Mouse (Mus musculus): ENCODE measurements around the gene Raver1.

Raver1 gene

DNA sequence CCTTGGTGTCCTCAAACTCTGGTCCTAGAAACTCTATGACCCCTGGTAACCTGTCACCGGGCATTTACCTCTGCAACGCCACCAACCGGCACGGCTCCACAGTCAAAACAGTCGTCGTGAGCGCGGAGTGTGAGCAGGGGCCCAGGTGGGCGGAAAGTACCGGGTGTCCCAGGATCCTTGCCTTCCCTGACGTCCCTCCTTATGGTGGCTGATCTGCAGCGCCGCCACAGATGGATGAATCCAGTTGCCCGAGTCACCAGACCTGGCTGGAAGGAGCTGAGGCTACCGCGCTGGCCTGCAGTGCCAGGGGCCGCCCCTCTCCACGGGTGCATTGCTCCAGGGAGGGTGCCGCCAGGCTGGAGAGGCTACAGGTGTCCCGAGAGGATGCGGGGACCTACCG, 55.1 kb downstream of the Raver1 start:
- DNase-seq: peak; percentile 29

DNA sequence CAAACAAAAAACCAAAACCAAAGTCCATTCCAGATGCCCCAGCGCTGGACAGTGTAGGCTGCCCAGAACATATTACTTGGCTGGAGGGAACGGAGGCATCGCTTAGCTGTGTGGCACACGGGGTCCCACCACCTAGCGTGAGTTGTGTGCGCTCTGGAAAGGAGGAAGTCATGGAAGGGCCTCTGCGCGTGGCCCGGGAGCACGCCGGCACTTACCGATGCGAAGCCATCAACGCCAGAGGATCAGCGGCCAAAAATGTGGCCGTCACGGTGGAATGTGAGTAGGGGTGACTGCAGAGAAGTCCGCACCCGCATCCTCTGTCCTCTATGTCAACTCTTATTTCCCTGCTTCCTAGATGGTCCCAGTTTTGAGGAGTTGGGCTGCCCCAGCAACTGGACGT, 55.6 kb downstream of the Raver1 start:
- no peak for DNase-seq

DNA sequence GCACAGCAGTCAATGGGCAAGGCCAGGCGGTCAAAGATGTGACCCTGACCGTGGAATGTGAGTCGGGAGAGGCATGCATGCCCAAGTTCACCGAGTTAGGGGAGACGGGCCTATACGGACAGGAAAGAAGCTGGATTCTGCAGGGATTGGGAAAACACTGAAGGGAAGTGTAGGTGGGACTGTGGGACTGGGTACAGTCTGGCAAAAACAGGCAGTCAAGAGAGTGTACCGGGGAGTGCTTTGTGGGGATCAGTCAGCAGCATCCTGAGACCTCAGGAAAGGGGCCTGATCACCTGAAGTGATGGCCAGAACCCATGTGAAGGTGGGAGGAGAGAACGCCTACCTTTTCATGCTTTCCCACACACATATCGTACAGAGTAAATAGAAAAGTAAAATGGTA, 56.2 kb downstream of the Raver1 start:
- peak; percentile 49 for DNase-seq

DNA sequence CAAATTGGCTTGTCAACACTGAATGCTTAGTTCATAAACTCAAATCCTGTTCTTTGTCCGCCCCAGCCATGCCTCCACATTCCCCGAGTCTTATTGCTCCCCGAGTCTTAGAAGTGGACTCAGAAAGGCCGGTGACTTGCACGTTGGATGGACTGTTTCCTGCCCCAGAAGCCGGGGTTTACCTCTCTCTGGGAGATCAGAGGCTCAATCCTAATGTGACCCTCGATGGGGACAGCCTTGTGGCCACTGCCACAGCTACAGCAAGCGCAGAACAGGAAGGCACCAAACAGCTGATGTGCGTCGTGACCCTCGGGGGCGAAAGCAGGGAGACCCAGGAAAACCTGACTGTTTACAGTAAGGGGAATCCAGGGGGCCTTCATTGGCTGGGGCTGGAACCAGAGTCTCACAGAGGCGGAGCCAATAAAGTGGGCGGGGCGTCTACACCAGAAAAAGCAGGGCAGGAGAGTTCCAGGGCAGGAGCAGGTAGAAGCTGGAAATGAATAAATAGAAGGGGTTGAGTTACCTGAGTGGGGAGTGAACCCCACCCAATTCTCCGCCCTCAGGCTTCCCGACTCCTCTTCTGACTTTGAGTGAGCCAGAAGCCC, 57.2 kb downstream of the Raver1 start:
- DNase-seq: no peak

DNA sequence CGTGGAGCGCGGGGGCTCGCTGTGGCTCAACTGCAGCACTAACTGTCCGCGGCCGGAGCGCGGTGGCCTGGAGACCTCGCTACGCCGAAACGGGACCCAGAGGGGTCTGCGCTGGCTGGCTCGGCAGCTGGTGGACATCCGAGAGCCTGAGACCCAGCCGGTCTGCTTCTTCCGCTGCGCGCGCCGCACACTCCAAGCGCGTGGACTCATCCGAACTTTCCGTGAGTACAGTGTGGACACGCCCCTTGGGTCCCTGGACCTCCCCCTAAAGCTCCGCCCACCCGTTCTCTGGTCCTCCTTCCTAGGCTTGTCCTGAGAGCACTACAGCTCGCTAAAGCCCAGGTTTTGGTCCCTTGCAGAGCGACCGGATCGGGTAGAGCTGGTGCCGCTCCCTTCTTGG, 58.7 kb downstream of the Raver1 start:
- peak; percentile 81 for DNase-seq

DNA sequence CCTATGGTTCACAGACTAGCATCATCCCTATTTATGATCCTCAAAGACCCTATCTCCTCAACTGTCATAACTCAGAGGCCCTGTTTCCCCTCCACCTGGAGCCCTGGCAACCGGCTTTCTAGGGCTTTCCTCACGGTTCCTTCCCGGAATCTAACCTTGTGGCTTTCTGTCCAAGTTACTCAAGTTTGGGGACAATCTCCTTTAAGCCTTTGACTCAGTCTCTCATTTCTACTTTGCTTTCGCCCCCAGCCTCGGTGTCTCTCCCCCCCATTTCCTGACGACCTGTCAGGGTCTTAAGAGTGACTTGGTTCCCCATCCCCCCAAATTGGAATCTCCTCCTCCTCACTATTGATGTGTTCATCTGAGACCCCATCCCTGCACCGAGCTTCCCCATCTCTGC, 59.3 kb downstream of the Raver1 start:
- DNase-seq: no peak

DNA sequence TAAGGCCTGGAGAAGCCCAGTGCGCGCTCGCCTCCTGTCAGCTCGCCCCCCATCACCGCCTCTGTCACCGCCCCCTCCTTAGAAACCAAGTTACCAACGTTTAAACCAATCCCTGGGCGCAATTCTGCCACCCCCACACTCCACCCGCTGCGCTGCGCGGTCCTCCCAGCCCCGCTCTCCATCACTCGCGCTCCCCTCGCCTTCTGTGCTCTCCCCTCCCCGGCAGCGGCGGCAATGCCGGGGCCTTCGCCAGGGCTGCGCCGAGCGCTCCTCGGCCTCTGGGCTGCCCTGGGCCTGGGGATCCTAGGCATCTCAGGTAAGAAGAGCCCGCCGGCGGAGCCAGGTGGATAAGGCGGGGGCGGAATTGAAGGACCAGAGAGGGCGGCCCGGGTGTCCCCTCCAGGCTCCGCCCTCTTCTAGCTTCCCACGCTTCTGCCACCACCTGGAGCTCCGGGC, 59.9 kb downstream of the Raver1 start, which contains the start of gene Icam5:
Gene Icam5, plus strand, starts transcription at position 178 of the 456 bp plus-strand sequence.
- DNase-seq: peak; percentile 91

DNA sequence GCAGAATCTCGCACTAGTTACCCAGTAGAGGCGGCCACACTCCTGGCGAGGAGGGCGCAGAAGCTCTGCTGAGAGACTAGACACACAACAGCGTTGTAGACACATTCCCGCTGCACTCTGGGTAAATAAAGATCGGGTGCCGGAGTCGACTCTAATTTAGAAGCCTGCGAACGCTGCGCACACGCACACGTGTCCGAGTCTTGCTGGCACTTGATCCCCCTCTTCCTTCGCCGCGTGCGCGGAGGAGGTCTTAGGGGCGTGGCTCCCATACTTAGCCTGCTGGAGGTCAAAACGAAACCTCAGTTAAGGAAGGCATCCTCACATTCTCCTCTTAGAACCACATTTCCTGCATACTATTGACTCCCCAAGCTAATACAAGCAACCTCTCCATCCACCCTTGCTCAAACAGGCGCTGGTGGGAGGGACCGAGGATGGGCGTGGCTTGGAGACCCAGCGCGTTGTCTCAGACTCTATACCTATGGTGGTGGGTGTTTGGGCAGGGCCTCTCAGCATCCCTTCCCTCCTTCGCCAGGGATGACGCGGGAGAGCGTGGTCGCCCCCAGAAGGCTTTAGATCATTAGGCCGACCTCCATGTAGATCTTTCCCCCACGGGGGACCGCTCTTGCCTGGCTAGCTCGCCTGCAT, 60.4 kb downstream of the Raver1 start:
- DNase-seq: peak; percentile 87

DNA sequence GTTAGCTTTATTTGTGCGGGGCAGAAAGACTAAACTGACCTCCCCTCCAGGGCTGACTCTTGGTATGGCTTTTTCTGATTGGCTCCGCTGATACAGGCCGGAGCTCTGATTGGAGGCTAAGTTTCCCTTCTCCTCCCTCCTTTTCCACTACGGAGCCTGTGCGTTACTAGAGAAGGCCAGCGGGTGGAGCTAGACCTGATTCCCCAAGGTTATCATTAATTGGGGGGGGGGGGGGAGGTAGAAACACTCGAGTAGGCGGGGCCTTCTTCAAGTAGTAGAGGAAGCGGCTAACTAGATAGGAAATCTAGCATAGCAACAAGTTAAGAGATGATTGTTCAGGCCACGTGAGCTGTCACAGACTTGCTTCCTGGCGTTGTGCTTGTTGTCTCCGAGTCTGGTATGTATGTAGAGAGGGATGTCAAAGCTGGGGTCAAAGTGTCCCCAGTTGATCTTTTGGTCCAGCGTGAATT, 61.0 kb downstream of the Raver1 start:
- DNase-seq: peak; percentile 89

DNA sequence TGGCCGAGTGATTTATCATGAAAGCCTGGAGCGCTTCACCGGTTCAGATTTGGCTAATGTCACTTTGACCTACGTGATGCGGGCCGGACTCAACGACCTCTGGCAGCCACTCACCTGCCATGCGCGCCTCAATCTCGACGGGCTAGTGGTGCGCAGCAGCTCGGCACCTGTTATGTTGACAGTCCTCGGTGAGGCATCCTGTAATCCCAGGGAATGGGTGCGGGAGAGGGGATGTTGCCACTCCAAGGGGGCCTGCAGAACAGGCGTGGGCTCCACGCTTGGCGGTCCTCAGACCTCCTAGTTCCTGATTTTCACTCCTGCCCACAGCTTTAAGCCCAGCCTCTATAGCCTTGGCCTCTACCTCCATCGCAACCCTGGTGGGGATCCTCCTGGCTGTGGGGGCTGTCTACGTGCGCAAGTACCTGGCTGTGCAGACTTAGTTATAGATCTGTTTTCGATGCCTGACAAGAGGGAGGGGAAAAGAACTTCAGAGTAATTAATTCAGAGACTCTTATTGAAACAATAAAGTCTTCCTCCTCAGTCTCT, 61.7 kb downstream of the Raver1 start:
- no peak for DNase-seq

DNA sequence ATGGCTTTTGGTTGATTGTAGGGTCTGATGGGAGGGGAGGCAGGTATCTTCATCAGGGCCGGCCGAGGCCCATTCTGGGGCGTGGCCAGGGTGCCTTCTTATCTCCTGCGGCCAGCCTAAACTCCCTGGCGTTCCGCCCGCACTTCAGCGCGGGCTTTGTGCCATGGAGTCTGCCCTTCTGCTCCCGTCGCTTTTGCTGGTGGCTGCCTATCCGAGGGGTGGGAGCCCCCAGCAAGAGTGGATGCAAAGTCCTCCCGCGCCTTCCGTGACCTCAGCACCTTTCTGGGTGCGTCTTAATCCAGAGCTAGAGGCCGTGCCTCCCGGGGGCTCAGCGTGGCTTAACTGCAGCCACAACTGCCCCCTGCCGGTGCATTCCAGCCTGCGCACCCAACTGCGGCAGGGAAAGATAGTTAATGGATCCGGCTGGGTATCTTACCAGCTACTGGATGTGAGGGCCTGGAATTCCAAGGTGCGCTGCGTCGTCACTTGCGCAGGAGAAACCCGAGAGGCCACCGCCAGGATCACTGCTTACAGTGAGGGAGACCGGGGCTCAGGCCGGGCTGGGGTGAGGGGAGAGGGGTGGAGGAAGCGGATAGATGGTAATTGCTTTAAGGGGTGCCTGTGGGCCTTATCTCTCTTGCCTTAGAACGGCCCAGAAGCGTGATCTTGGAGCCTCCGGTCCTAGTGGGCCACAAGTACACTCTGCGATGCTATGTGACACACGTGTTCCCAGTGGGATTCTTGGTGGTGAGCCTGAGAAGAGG, 62.3 kb downstream of the Raver1 start, which contains the start of gene Icam4:
Gene Icam4, plus strand, starts transcription at position 83 of the 764 bp plus-strand sequence.
- peak; percentile 78 for DNase-seq

DNA sequence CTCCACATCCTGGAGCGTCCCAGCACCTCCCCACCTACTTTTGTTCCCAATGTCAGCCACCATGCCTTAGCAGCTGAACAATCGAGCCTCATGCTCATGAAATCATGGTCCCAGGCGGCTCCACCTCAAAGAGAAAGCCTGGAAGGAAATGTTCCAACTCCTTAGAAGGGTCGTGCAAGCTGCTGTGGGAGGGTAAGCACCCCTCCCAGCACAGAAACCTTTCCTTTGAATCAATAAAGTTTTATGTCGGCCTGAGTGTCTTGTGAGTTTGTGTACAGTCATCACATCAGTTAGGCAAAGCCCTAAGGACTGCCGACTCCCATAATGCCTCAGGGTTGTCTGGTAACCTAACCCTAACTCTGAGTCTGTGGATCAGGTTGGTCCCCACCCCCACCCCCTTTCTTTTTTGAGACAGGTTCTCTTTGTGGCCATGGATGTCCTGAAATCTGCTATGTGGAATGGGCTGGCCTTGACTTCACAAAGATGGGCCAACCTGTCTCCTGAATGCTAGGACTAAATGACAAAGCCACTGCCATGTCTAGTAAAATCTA, 63.2 kb downstream of the Raver1 start:
- no peak for DNase-seq

DNA sequence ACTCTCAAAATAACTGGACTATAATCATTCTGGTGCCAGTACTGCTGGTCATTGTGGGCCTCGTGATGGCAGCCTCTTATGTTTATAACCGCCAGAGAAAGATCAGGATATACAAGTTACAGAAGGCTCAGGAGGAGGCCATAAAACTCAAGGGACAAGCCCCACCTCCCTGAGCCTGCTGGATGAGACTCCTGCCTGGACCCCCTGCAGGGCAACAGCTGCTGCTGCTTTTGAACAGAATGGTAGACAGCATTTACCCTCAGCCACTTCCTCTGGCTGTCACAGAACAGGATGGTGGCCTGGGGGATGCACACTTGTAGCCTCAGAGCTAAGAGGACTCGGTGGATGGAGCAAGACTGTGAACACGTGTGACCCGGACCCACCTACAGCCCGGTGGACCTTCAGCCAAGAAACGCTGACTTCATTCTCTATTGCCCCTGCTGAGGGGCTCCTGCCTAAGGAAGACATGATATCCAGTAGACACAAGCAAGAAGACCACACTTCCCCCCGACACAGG, 64.0 kb downstream of the Raver1 start:
- DNase-seq: no peak

DNA sequence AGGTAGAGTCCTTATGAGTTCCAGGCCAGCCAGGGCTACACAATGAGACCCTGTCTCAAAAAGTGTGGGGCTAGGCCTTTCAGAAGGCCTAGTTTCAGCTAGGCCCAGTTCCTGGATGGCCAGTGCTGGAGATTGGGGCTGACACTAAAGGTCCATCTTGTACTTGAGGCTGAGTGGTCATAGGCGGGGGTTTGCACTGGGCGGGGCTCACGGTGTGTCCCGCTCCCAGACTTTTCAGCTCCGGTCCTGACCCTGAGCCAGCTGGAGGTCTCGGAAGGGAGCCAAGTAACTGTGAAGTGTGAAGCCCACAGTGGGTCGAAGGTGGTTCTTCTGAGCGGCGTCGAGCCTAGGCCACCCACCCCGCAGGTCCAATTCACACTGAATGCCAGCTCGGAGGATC, 65.0 kb downstream of the Raver1 start:
- no peak for DNase-seq

DNA sequence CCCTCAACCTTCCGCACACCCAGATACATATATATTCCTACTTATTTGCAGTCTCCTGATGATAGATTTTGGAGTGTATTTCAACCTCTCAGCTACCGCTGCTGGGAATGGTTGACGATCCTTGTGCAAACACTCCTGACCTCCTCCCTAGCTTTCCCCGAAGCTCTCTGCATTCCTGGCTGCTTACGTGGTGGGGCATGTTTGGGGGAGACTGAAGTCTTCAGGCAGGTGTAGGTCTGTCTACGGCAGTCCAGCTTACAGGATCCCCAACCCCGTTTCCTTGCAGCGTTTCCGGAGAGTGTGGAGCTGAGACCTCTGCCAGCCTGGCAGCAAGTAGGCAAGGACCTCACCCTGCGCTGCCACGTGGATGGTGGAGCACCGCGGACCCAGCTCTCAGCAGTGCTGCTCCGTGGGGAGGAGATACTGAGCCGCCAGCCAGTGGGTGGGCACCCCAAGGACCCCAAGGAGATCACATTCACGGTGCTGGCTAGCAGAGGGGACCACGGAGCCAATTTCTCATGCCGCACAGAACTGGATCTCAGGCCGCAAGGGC, 66.5 kb downstream of the Raver1 start:
- no peak for DNase-seq
